Comparison of ENCODE assay signal across 24 mouse cellular contexts in the genomic region with DNA sequence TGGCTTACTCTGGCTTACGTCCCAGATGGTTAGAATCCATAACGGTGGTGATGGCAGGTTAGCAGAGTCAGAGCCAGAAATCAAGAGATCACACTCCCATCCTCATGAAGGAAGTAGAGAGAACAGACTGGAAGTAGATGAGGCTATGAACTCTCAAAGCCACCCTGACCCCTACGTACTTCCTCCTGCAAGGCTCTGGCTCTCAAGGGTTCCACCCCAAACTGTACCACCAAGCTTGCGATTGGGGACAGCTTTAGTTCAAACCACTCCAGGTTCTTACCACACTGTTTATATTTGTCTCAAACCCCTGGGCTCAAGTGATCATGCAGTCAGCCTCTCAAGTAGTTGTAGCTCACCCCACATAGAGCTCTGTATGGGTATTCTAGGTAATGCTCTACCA. TPM values are rescaled to one million over a fixed set of nuclear protein-coding genes. Genes with fewer than 3 reads are reported as not detected.
DNase-seq lines count a peak whose midpoint lies in the region; ATAC-seq and TF ChIP-seq lines count a peak whose summit lies in the region.
"Had no signal": no experiment of that assay in that cellular context is flagged by ENCODE, and none has a peak within 500 bp of the region (broad histone marks: within the 10 kb centered on the region; RNA-seq: fewer than 3 reads in every experiment).

No protein-coding gene starts in this region.

- no peak for ATAC-seq in midbrain, embryonic 11.5 days (ENCODE audit: low FRiP score)
- peak; percentile 75 for ATAC-seq in monocyte, adult 5-6 weeks (replicated peaks; ENCODE audit: insufficient number of reproducible peaks, low FRiP score, low TSS enrichment, poor library complexity, severe bottlenecking)
- ATAC-seq in forebrain, embryonic 12.5 days (ENCODE audit: low FRiP score) = no peak
- ATAC-seq: activated CD4-positive, CD25-positive, alpha-beta regulatory T cell, adult 4 months; CD4-positive, CD25-positive, alpha-beta regulatory T cell, adult 4 months; forebrain, embryonic 14.5 days; Patski had no signal

- H3K4me1 ChIP-seq in midbrain, embryonic 11.5 days (ENCODE audit: control insufficient read depth, insufficient read depth, low read length) = no peaks in the 10 kb centered on the region
- H3K4me1 ChIP-seq in midbrain, embryonic 10.5 days = no peaks in the 10 kb centered on the region
- no peaks in the 10 kb centered on the region for H3K4me1 ChIP-seq in forebrain, embryonic 12.5 days
- H3K4me1 ChIP-seq: embryonic facial prominence, embryonic 10.5 days; embryonic facial prominence, embryonic 12.5 days had no signal

- no peak for TF ChIP-seq CTCF in layer of hippocampus, adult 2 months (conservative IDR thresholded peaks at IDR 0.05)

- H3K27me3 ChIP-seq in midbrain, embryonic 11.5 days (ENCODE audit: control insufficient read depth, insufficient read depth, low read length) = no peaks in the 10 kb centered on the region
- H3K27me3 ChIP-seq in midbrain, embryonic 10.5 days (ENCODE audit: low read depth, poor library complexity, severe bottlenecking) = no peaks in the 10 kb centered on the region
- no peaks in the 10 kb centered on the region for H3K27me3 ChIP-seq in forebrain, embryonic 12.5 days
- H3K27me3 ChIP-seq: CH12.LX; embryonic facial prominence, embryonic 12.5 days; Patski had no signal

- H3K4me3 ChIP-seq in midbrain, embryonic 11.5 days (ENCODE audit: low read depth, low read length) = no peak overlapping the region
- H3K4me3 ChIP-seq in midbrain, embryonic 10.5 days = no peak overlapping the region
- no peak overlapping the region for H3K4me3 ChIP-seq in layer of hippocampus, adult 2 months
- no peak overlapping the region for H3K4me3 ChIP-seq in forebrain, embryonic 12.5 days (replicated peaks)
- H3K4me3 ChIP-seq: embryonic facial prominence, embryonic 10.5 days; embryonic facial prominence, embryonic 12.5 days had no signal

- peak; percentile 77 for DNase-seq in heart, adult 11 months
- DNase-seq in heart, postnatal 4 days = no peak
- peak; percentile 69 for DNase-seq in midbrain, embryonic 11.5 days (ENCODE audit: low spot score, missing footprints)
- no peak for DNase-seq in midbrain, embryonic 10.5 days (ENCODE audit: low spot score)
- no peak for DNase-seq in layer of hippocampus, adult 2 months (ENCODE audit: low spot score in 2 of 2)
- DNase-seq: adrenal gland, adult 8-10 months; adrenal gland, postnatal 14 days; adrenal gland, postnatal 36 days; B cell, adult 2 months; cerebellum, adult 11-12 months; cerebellum, adult 2 months; cerebellum, adult 9-10 months; cerebellum, postnatal 10 days; cerebellum, postnatal 25 days had no signal

- H3K27ac ChIP-seq in midbrain, embryonic 11.5 days (ENCODE audit: low read depth, low read length) = no peak overlapping the region
- H3K27ac ChIP-seq in midbrain, embryonic 10.5 days (replicated peaks) = no peak overlapping the region
- no peak overlapping the region for H3K27ac ChIP-seq in layer of hippocampus, adult 2 months
- no peak overlapping the region for H3K27ac ChIP-seq in forebrain, embryonic 12.5 days
- H3K27ac ChIP-seq: embryonic facial prominence, embryonic 10.5 days; embryonic facial prominence, embryonic 12.5 days had no signal

- H3K4me2 ChIP-seq in midbrain, embryonic 11.5 days = no peak overlapping the region
- H3K4me2 ChIP-seq in forebrain, embryonic 12.5 days = no peak overlapping the region
- H3K4me2 ChIP-seq: embryonic facial prominence, embryonic 12.5 days had no signal

- no peaks in the 10 kb centered on the region for H3K9me3 ChIP-seq in midbrain, embryonic 11.5 days (ENCODE audit: control insufficient read depth, low read length)
- no peaks in the 10 kb centered on the region for H3K9me3 ChIP-seq in midbrain, embryonic 10.5 days (replicated peaks)
- no peaks in the 10 kb centered on the region for H3K9me3 ChIP-seq in forebrain, embryonic 12.5 days
- H3K9me3 ChIP-seq: embryonic facial prominence, embryonic 10.5 days; embryonic facial prominence, embryonic 12.5 days; G1E had no signal

- 0 out of 2 replicates have a peak, but pooled peaks cover 2% of the 10 kb centered on the region for H3K36me3 ChIP-seq in midbrain, embryonic 11.5 days (ENCODE audit: control insufficient read depth, insufficient read depth, low read length)
- peaks cover 69% of the 10 kb centered on the region for H3K36me3 ChIP-seq in midbrain, embryonic 10.5 days
- H3K36me3 ChIP-seq in forebrain, embryonic 12.5 days (replicated peaks) = peaks cover 47% of the 10 kb centered on the region
- H3K36me3 ChIP-seq: embryonic facial prominence, embryonic 12.5 days had no signal

- WGBS in midbrain, embryonic 11.5 days = 95% methylated on average over 4 of the region's 4 CpGs
- 93% methylated on average over 4 of the region's 4 CpGs for WGBS in midbrain, embryonic 10.5 days
- WGBS in forebrain, embryonic 12.5 days = 93% methylated on average over 4 of the region's 4 CpGs

- no peak overlapping the region for H3K9ac ChIP-seq in midbrain, embryonic 11.5 days (ENCODE audit: low read length)
- H3K9ac ChIP-seq in forebrain, embryonic 12.5 days = no peak overlapping the region
- H3K9ac ChIP-seq: embryonic facial prominence, embryonic 12.5 days had no signal

RNA-seq across cellular contexts. Expression of gene Ston2, which starts 49.8 kb away (rescaled TPM):
- total RNA-seq in heart, postnatal 4 days (2021) = 1 to 10 TPM; 5.2 to 5.4 TPM
- polyA plus RNA-seq in midbrain, embryonic 11.5 days (2014; fragmentation: Nextera tagmentation; extraction: Ambion mirVana) = 7.2 and 8.4 TPM in 2 replicates
- polyA plus RNA-seq in midbrain, embryonic 10.5 days (2016; fragmentation: Nextera tagmentation; extraction: Ambion mirVana) = 9.4 and 9.9 TPM in 2 replicates
- 8.6 to 25.7 TPM (median 13.4 TPM) in 3 replicates for total RNA-seq in monocyte, adult 5-6 weeks (2017)
- 10 to 100 TPM; 33.4 to 34.7 TPM for total RNA-seq in layer of hippocampus, adult 2 months (2021)
- 11.9 and 14.2 TPM in 2 replicates for polyA plus RNA-seq in forebrain, embryonic 12.5 days (2016; fragmentation: Nextera tagmentation; extraction: Ambion mirVana)

Comparison
In these comparisons a context has a peak if more than half of its experiments do, and no peak if none do; other contexts are left out.
1. DNase-seq: peak in heart, adult 11 months (single experiment) and midbrain, embryonic 11.5 days (single experiment); none in heart, postnatal 4 days (single experiment), midbrain, embryonic 10.5 days (single experiment) and layer of hippocampus, adult 2 months (0 of 2).